ENCODE assay signal across 8 mouse cellular contexts in genomic region chr7:141466607-141467148, GRCm38 (mm10). TPM values are rescaled to one million over a fixed set of nuclear protein-coding genes. Genes with fewer than 3 reads are reported as not detected.
DNase-seq lines count a peak whose midpoint lies in the region; ATAC-seq and TF ChIP-seq lines count a peak whose summit lies in the region.

No protein-coding gene starts in this region.

- H3K36me3 ChIP-seq in heart, adult 2 months (ENCODE audit: control insufficient read depth, insufficient read depth, low read length), result no peaks in the 10 kb centered on the region; the same call in 1 of the 2 replicates
- H3K36me3 ChIP-seq in ES-E14 (ENCODE audit: control insufficient read depth, insufficient read depth, low read length, poor library complexity, severe bottlenecking), result peaks cover 21% of the 10 kb centered on the region
- peaks cover 13% of the 10 kb centered on the region for H3K36me3 ChIP-seq in forebrain, embryonic 16.5 days (ENCODE audit: control insufficient read depth, insufficient read depth)
- peaks cover 23% of the 10 kb centered on the region for H3K36me3 ChIP-seq in liver, postnatal 0 days (replicated peaks; ENCODE audit: insufficient read depth, low read length)

- WGBS in heart, adult 2 months, result 60% methylated on average over 10 of the region's 10 CpGs
- WGBS in forebrain, embryonic 16.5 days, result 62% methylated on average over 10 of the region's 10 CpGs
- 62% methylated on average over 10 of the region's 10 CpGs for WGBS in liver, postnatal 0 days (ENCODE audit: insufficient replicate concordance)

- no peak for TF ChIP-seq CTCF in heart, adult 2 months (IDR thresholded peaks at IDR 0.05)
- no peak for TF ChIP-seq CTCF in liver, postnatal 0 days (IDR thresholded peaks at IDR 0.05; ENCODE audit: low read depth)

- H3K79me2 ChIP-seq in heart, adult 2 months (replicated peaks; ENCODE audit: control insufficient read depth, insufficient read depth, low read length), result no peaks in the 10 kb centered on the region; the same call in 1 of the 2 replicates

- H3K9me3 ChIP-seq in ES-E14 (ENCODE audit: control insufficient read depth, insufficient read depth, low read depth, low read length), result no peaks in the 10 kb centered on the region
- H3K9me3 ChIP-seq in forebrain, embryonic 16.5 days (ENCODE audit: control insufficient read depth, low read length), result no peaks in the 10 kb centered on the region
- no peaks in the 10 kb centered on the region for H3K9me3 ChIP-seq in liver, postnatal 0 days (ENCODE audit: low read length)

- no peaks in the 10 kb centered on the region for H3K27me3 ChIP-seq in heart, adult 2 months (ENCODE audit: control insufficient read depth, insufficient read depth, low read length)
- H3K27me3 ChIP-seq in forebrain, embryonic 16.5 days (replicated peaks; ENCODE audit: control insufficient read depth, insufficient read depth, low read length), result peaks cover 45% of the 10 kb centered on the region
- H3K27me3 ChIP-seq in liver, postnatal 0 days (ENCODE audit: insufficient read depth, low read length), result peaks cover 38% of the 10 kb centered on the region

- intact Hi-C loops in heart, adult 2 months (cut with DNase I), result no loop called here

- ATAC-seq in forebrain, embryonic 16.5 days, result no peak
- no peak for ATAC-seq in liver, postnatal 0 days

- no peak for TF ChIP-seq EP300 in heart, adult 2 months (IDR thresholded peaks at IDR 0.05; ENCODE audit: insufficient read depth, low read depth, low read length)
- no peak for TF ChIP-seq EP300 in liver, postnatal 0 days (IDR thresholded peaks at IDR 0.05; ENCODE audit: low read depth)

- peak overlapping the region; percentile 37 for H3K9ac ChIP-seq in heart, adult 2 months (ENCODE audit: low read depth, low read length)
- H3K9ac ChIP-seq in ES-E14 (ENCODE audit: insufficient read depth, low read depth, low read length, poor library complexity, severe bottlenecking), result peak overlapping the region; percentile 72; the same call in 1 of the 2 replicates
- no peak overlapping the region for H3K9ac ChIP-seq in forebrain, embryonic 16.5 days (replicated peaks; ENCODE audit: low read depth, low read length)
- H3K9ac ChIP-seq in liver, postnatal 0 days (replicated peaks), result peak overlapping the region; percentile 84

- in situ Hi-C loops in ES-E14 (cut with MboI; ENCODE audit: low sequenced_read_pairs in 2 of 2, unreplicated experiment in 2 of 2), result no loop called here

- peaks cover 23% of the 10 kb centered on the region for H3K4me1 ChIP-seq in heart, adult 2 months (ENCODE audit: control insufficient read depth, insufficient read depth, low read length)
- peaks cover 4 to 45% of the 10 kb centered on the region in 2 experiments; a peak in 3 of 4 replicates for H3K4me1 ChIP-seq in ES-E14 (ENCODE audit: control insufficient read depth in 2 of 2, insufficient read depth in 2 of 2, low read length in 2 of 2, poor library complexity in 1 of 2)
- peaks cover 40% of the 10 kb centered on the region for H3K4me1 ChIP-seq in forebrain, embryonic 16.5 days (replicated peaks; ENCODE audit: control insufficient read depth, insufficient read depth, low read length)
- peaks cover 47% of the 10 kb centered on the region for H3K4me1 ChIP-seq in liver, postnatal 0 days (ENCODE audit: insufficient read depth)

- no peak for DNase-seq in heart, adult 2 months
- no peak for DNase-seq in heart, postnatal 4 days
- DNase-seq in ES-E14 (ENCODE audit: low read depth, low spot score), result no peak
- no peak for DNase-seq in liver, postnatal 0 days
- DNase-seq in natural killer cell, adult 2 months (ENCODE audit: low spot score in 2 of 2), result no peak
- no peak for DNase-seq in spleen, postnatal 14 days (ENCODE audit: low spot score in 2 of 2)
- DNase-seq in urinary bladder, postnatal 25 days (ENCODE audit: low spot score), result no peak

- TF ChIP-seq POLR2A in heart, adult 2 months (IDR thresholded peaks at IDR 0.05; ENCODE audit: insufficient read depth, low read depth, low read length), result no peak

- peak overlapping the region; percentile 82 for H3K4me3 ChIP-seq in heart, adult 2 months
- peak overlapping the region; percentile 75 to 89 for H3K4me3 ChIP-seq in ES-E14 (ENCODE audit: insufficient read depth in 1 of 2, low read depth in 1 of 2, low read length in 2 of 2, poor library complexity in 1 of 2, severe bottlenecking in 1 of 2)
- peak overlapping the region; percentile 62 for H3K4me3 ChIP-seq in forebrain, embryonic 16.5 days (replicated peaks; ENCODE audit: low read length)
- peak overlapping the region; percentile 76 for H3K4me3 ChIP-seq in liver, postnatal 0 days (ENCODE audit: low read depth, low read length)

- peak overlapping the region; percentile 62 for H3K4me2 ChIP-seq in forebrain, embryonic 16.5 days (ENCODE audit: low read length)
- H3K4me2 ChIP-seq in liver, postnatal 0 days (ENCODE audit: low read depth, low read length), result peak overlapping the region; percentile 89

- H3K27ac ChIP-seq in heart, adult 2 months, result peak overlapping the region; percentile 98
- peak overlapping the region; percentile 10; the same call in 1 of the 2 replicates for H3K27ac ChIP-seq in ES-E14 (ENCODE audit: insufficient read depth, low read depth, low read length, poor library complexity, severe bottlenecking)
- no peak overlapping the region for H3K27ac ChIP-seq in forebrain, embryonic 16.5 days (ENCODE audit: low read length)
- H3K27ac ChIP-seq in liver, postnatal 0 days (ENCODE audit: low read depth), result peak overlapping the region; percentile 86

TF ChIP-seq in ES-E14, 5 proteins besides CTCF, POLR2A, EP300 and RAD21:
- TF ChIP-seq MAFK (IDR thresholded peaks at IDR 0.05; ENCODE audit: insufficient read depth, low read depth, low read length) (no peak), ZNF384 (IDR thresholded peaks at IDR 0.05; ENCODE audit: low read depth, low read length) (no peak), CHD2 (IDR thresholded peaks at IDR 0.05; ENCODE audit: low read depth, low read length) (no peak), HCFC1 (IDR thresholded peaks at IDR 0.05; ENCODE audit: borderline replicate concordance, insufficient read depth, low read length) (no peak), ZC3H11A (IDR thresholded peaks at IDR 0.05; ENCODE audit: borderline replicate concordance, low read depth, low read length) (no peak)

RNA-seq across cellular contexts. Expression of gene Cd151, which starts 0.5 kb away (rescaled TPM):
- total RNA-seq in heart, adult 2 months (2021), result 100 to 1,000 TPM; 272 to 334 TPM
- 395 and 491 TPM in 2 replicates for polyA plus RNA-seq in heart, adult 2 months (2012; rRNA removed)
- total RNA-seq in heart, postnatal 4 days (2021), result 100 to 1,000 TPM; 229 to 230 TPM
- total RNA-seq in ES-E14 (2012; rRNA removed), result 238 and 257 TPM in 2 replicates
- 20.8 TPM in 2 replicates for polyA plus RNA-seq in forebrain, embryonic 16.5 days (2015; fragmentation: Nextera tagmentation; extraction: Ambion mirVana)
- 5.1 and 6.6 TPM in 2 replicates for polyA plus RNA-seq in liver, postnatal 0 days (2015; fragmentation: Nextera tagmentation; extraction: Ambion mirVana)

RNA-seq across cellular contexts. Expression of gene Cracr2b, which starts 5.8 kb away (rescaled TPM):
- total RNA-seq in heart, adult 2 months (2021), result 10 to 100 TPM; 15.4 to 19.4 TPM
- polyA plus RNA-seq in heart, adult 2 months (2012; rRNA removed), result 23.8 and 35.0 TPM in 2 replicates
- total RNA-seq in heart, postnatal 4 days (2021), result 10 to 100 TPM; 17.6 to 20.1 TPM
- 5.8 and 11.7 TPM in 2 replicates for total RNA-seq in ES-E14 (2012; rRNA removed)
- 5.2 and 5.3 TPM in 2 replicates for polyA plus RNA-seq in forebrain, embryonic 16.5 days (2015; fragmentation: Nextera tagmentation; extraction: Ambion mirVana)
- 6.3 and 7.3 TPM in 2 replicates for polyA plus RNA-seq in liver, postnatal 0 days (2015; fragmentation: Nextera tagmentation; extraction: Ambion mirVana)

RNA-seq across cellular contexts. Expression of gene Polr2l, which starts 8.3 kb away (rescaled TPM):
- 10 to 100 TPM; 71.7 to 82.8 TPM for total RNA-seq in heart, adult 2 months (2021)
- 62.6 and 64.4 TPM in 2 replicates for polyA plus RNA-seq in heart, adult 2 months (2012; rRNA removed)
- 10 to 100 TPM; 49.6 to 52.4 TPM for total RNA-seq in heart, postnatal 4 days (2021)
- 110 and 120 TPM in 2 replicates for total RNA-seq in ES-E14 (2012; rRNA removed)
- polyA plus RNA-seq in forebrain, embryonic 16.5 days (2015; fragmentation: Nextera tagmentation; extraction: Ambion mirVana), result 60.7 and 61.9 TPM in 2 replicates
- 41.8 and 45.1 TPM in 2 replicates for polyA plus RNA-seq in liver, postnatal 0 days (2015; fragmentation: Nextera tagmentation; extraction: Ambion mirVana)

RNA-seq across cellular contexts. Expression of gene Tspan4, which starts 8.4 kb away (rescaled TPM):
- total RNA-seq in heart, adult 2 months (2021), result 10 to 100 TPM; 17.1 to 40.0 TPM
- polyA plus RNA-seq in heart, adult 2 months (2012; rRNA removed), result 61.9 and 77.5 TPM in 2 replicates
- total RNA-seq in heart, postnatal 4 days (2021), result 10 to 100 TPM; 37.2 to 38.0 TPM
- total RNA-seq in ES-E14 (2012; rRNA removed), result 75.9 and 98.8 TPM in 2 replicates
- polyA plus RNA-seq in forebrain, embryonic 16.5 days (2015; fragmentation: Nextera tagmentation; extraction: Ambion mirVana), result 29.8 and 31.8 TPM in 2 replicates
- 72.2 and 77.0 TPM in 2 replicates for polyA plus RNA-seq in liver, postnatal 0 days (2015; fragmentation: Nextera tagmentation; extraction: Ambion mirVana)

RNA-seq across cellular contexts. Expression of gene Pnpla2, which starts 11.7 kb away (rescaled TPM):
- total RNA-seq in heart, adult 2 months (2021), result 100 to 1,000 TPM; 398 to 572 TPM
- polyA plus RNA-seq in heart, adult 2 months (2012; rRNA removed), result 597 and 669 TPM in 2 replicates
- total RNA-seq in heart, postnatal 4 days (2021), result 100 to 1,000 TPM; 118 to 127 TPM
- 10.7 and 12.7 TPM in 2 replicates for total RNA-seq in ES-E14 (2012; rRNA removed)
- 20.5 and 23.2 TPM in 2 replicates for polyA plus RNA-seq in forebrain, embryonic 16.5 days (2015; fragmentation: Nextera tagmentation; extraction: Ambion mirVana)
- polyA plus RNA-seq in liver, postnatal 0 days (2015; fragmentation: Nextera tagmentation; extraction: Ambion mirVana), result 47.1 and 51.3 TPM in 2 replicates
